Mouse (Mus musculus): ENCODE results near the gene Shroom3. TPM values are rescaled to one million over a fixed set of nuclear protein-coding genes. Genes with fewer than 3 reads are reported as not detected.

Gene Shroom3
- polyA plus RNA-seq, 1 experiment from 2014 or later, result 8.1 TPM

DNA sequence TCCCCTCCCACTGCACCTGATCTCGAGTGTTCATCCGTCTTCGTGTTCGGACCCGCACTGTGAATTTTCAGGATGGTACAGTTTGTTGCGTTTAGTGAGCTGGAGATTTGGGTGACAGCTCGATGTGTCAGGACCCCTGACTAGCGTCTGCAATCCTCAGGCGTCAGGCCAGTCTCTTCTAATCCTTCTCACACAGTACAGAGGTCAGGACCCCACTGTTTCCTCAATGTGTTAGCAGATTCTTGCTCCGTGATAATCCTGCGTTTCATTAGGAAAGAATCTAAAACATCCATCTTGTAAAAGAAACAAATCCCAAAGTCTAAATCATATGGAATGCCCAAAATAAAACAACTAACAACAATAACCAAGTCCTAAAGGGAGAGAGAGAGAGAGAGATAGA lies 18.5 kb downstream of the Shroom3 start:
- WGBS, result 52% methylated on average over 11 of the region's 11 CpGs
- H3K36me3 ChIP-seq, result no peaks in the 10 kb centered on the region
- no peak overlapping the region for H3K4me2 ChIP-seq (replicated peaks)
- no peak overlapping the region for H3K27ac ChIP-seq
- H3K27me3 ChIP-seq (replicated peaks), result no peaks in the 10 kb centered on the region
- no peak for ATAC-seq
- no peak overlapping the region for H3K9ac ChIP-seq
- no peak overlapping the region for H3K4me3 ChIP-seq (replicated peaks)
- H3K4me1 ChIP-seq (replicated peaks), result peaks cover 13% of the 10 kb centered on the region; the same call in 1 of the 2 replicates
- H3K9me3 ChIP-seq, result no peaks in the 10 kb centered on the region

DNA sequence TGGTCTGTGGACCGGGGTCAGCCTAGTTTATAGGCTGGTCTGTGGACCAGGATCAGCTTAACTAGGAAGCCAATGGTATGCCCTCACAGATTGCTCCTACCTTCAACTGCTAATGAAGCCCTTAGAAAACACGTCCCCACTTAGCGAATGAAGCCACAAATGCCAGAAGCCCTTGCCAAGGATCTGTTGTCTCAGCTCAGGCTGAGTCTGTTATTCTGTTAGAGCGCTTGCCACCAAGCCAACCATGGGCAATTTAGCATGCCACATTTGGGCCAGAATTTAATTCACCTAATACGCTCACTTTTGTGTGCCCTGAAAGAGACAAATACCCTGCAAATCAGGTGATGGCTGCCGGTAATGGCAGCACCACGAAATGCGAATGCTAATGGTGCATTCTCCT lies 20.4 kb downstream of the Shroom3 start:
- H3K27ac ChIP-seq, result no peak overlapping the region
- 86% methylated on average over 8 of the region's 8 CpGs for WGBS
- no peak for ATAC-seq

DNA sequence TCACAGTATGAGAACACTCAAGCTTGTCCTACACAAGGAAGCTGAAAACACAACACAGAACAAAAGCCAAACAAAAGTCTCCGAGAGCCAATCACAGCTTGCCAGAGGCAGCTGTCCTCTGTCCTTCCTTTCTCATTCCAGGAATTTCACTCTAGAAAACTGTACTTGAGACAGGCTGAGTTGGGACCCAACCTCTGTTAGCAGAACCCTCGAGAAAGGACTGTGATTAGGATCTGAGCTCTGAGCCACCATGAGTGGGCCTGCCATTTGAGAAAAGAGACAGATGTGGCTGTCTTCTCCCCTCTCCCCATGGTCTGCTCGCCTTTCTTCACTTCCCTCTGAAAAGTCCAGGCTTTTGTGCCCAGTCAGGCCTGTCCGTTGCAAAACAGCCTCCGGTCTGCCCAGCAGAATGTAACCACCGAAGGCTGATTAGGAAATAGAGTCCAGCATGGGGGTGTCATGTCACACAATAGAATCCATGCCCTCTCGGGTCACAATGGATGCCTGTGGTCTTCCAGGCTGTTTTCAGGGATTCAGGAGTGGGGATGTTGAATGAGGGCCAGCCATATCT lies 24.8 kb downstream of the Shroom3 start:
- H3K4me2 ChIP-seq (replicated peaks), result no peak overlapping the region
- 0 out of 2 replicates have a peak, but pooled peaks cover 2% of the 10 kb centered on the region for H3K4me1 ChIP-seq (replicated peaks)
- H3K9me3 ChIP-seq, result no peaks in the 10 kb centered on the region
- no peaks in the 10 kb centered on the region for H3K36me3 ChIP-seq
- ATAC-seq, result peak; percentile 59; the same call in 1 of the 2 replicates
- no peak overlapping the region for H3K9ac ChIP-seq
- peak overlapping the region; percentile 68 for H3K27ac ChIP-seq
- H3K27me3 ChIP-seq (replicated peaks), result no peaks in the 10 kb centered on the region
- 54% methylated on average over 7 of the region's 7 CpGs for WGBS
- no peak overlapping the region for H3K4me3 ChIP-seq (replicated peaks)

More for the DNA sequence above, 20.4 kb downstream of the Shroom3 start:
- Histone ChIP-seq H3K36me3 (no peaks in the 10 kb centered on the region), H3K4me1 (replicated peaks) (peaks cover 7% of the 10 kb centered on the region; the same call in 1 of the 2 replicates), H3K4me3 (replicated peaks) (no peak overlapping the region), H3K9ac (no peak overlapping the region), H3K4me2 (replicated peaks) (no peak overlapping the region), H3K27me3 (replicated peaks) (no peaks in the 10 kb centered on the region), H3K9me3 (no peaks in the 10 kb centered on the region)

DNA sequence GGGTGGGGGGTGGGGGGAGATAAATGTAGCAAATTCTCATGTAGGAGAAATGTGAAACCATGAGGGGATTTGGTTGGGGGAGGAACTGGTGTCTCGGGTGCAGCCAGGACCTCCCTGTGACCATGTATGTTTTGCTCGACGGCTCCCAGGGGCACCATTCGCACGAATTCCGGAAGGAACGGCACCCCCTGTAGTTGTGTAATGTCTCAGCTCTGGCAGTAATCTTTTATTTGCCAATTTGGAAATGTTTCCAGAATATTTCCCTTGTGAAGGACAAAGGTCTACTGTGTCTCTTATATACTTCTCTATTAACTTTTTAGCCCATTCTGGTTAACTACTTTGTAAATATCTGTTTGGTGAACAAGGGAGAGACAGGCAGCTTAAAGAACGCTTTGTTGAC lies 27.5 kb downstream of the Shroom3 start:
- H3K4me1 ChIP-seq (replicated peaks), result 0 out of 2 replicates have a peak, but pooled peaks cover 2% of the 10 kb centered on the region
- no peak for ATAC-seq
- H3K27me3 ChIP-seq (replicated peaks), result no peaks in the 10 kb centered on the region
- no peak overlapping the region for H3K9ac ChIP-seq
- H3K36me3 ChIP-seq, result no peaks in the 10 kb centered on the region
- no peak overlapping the region for H3K4me2 ChIP-seq (replicated peaks)
- no peak overlapping the region for H3K27ac ChIP-seq
- H3K9me3 ChIP-seq, result no peaks in the 10 kb centered on the region
- WGBS, result 75% methylated on average over 8 of the region's 8 CpGs
- H3K4me3 ChIP-seq (replicated peaks), result no peak overlapping the region

DNA sequence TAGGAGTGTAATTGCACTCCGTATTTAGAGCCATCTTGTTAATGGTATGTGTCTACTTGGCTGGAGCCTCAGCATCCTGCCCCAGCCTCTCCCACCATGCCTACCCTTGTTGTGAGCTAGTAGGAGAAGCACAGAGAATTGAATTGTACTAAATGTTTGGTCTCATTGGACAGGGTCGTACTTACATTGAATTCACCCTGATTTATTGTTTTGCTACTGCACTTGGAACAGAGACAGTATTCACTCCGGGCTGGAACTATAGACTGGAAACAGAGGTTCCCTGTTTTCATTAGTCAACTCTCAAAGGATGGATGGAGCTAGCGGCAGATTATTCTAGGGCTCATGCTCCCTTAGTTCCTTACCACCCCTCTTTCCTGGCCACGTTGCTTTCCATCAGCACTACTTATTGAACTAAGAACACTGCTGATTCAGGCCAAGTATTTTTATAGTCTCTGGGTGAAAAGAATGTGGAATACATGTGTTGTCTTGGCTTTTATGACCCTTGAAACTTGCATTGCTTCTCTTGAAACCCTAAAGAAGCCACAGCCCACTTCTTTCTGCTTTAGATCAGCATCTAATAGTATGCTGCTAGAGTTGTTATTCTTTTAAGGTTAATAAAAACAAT lies 28.5 kb downstream of the Shroom3 start:
- 0 out of 2 replicates have a peak, but pooled peaks cover 2% of the 10 kb centered on the region for H3K4me1 ChIP-seq (replicated peaks)
- no peak overlapping the region for H3K4me2 ChIP-seq (replicated peaks)
- no peak overlapping the region for H3K9ac ChIP-seq
- no peaks in the 10 kb centered on the region for H3K36me3 ChIP-seq
- ATAC-seq, result no peak
- no peaks in the 10 kb centered on the region for H3K9me3 ChIP-seq
- WGBS, result 59% methylated on average over 5 of the region's 5 CpGs
- H3K27me3 ChIP-seq (replicated peaks), result no peaks in the 10 kb centered on the region
- no peak overlapping the region for H3K27ac ChIP-seq
- H3K4me3 ChIP-seq (replicated peaks), result no peak overlapping the region

DNA sequence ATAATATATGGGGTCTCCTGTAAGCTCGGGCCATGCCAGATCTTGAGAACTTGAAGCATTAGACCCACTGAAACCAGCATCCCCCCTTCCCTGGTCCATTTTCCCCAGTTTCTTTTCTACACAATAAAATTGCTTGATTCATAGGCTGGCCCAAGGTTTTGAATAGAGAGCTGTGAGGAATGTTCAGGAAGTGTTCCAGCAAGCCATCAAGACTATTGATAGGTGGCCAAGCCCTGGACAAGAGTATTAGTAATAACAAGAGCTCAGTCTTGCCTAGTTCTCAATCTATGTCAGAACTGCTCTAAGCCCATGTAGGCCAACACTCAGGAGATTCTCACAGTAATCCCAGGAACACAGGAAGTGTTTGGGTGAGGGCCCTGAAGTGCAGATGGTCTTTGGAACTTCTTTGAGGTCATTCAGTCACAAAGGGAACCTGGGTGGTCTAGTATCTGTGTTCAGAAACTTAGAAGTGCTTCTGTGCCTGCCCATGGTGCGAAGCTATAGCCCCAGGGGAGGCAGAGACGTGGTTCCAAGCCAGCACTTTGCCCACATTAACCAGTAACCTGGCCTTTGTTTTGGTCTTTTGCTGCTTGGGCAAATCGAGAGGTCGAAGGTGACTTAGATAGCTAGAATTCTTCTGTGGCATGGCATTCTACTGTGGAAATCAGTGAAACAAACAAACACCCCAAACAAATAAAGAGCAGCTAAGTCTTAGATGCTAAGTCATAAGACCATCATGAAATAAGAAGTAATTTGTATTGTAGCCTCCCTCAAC lies 29.6 kb downstream of the Shroom3 start:
- H3K9ac ChIP-seq, result no peak overlapping the region
- H3K4me2 ChIP-seq (replicated peaks), result no peak overlapping the region
- no peak overlapping the region for H3K4me3 ChIP-seq (replicated peaks)
- H3K27me3 ChIP-seq (replicated peaks), result no peaks in the 10 kb centered on the region
- 0 out of 2 replicates have a peak, but pooled peaks cover 2% of the 10 kb centered on the region for H3K4me1 ChIP-seq (replicated peaks)
- no peak overlapping the region for H3K27ac ChIP-seq
- 78% methylated on average over 5 of the region's 5 CpGs for WGBS
- no peaks in the 10 kb centered on the region for H3K36me3 ChIP-seq
- ATAC-seq, result no peak
- no peaks in the 10 kb centered on the region for H3K9me3 ChIP-seq

DNA sequence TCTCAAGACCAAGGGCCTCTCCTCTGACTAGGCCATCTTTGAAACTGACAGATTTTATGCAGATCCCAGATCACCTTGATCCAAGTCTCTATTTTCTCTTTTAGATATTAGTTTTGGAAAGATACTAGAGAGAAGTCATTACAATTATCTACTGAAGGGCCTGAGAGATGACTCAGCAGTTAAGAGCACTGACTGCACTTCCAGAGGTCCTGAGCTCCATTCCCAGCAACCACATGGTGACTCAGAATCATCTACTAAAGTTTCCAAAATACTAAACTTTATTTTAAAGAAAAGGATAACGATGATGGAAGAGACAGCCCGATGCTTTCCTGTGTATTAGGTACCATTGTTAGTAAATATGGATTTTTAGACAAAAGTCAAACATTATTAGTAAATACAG lies 31.7 kb downstream of the Shroom3 start:
- no peak overlapping the region for H3K4me2 ChIP-seq (replicated peaks)
- no peaks in the 10 kb centered on the region for H3K4me1 ChIP-seq (replicated peaks)
- no peak overlapping the region for H3K27ac ChIP-seq
- WGBS, result 93% methylated on average over 2 of the region's 2 CpGs
- H3K27me3 ChIP-seq (replicated peaks), result no peaks in the 10 kb centered on the region
- H3K9me3 ChIP-seq, result no peaks in the 10 kb centered on the region
- no peak overlapping the region for H3K9ac ChIP-seq
- H3K36me3 ChIP-seq, result no peaks in the 10 kb centered on the region
- no peak for ATAC-seq
- H3K4me3 ChIP-seq (replicated peaks), result no peak overlapping the region

DNA sequence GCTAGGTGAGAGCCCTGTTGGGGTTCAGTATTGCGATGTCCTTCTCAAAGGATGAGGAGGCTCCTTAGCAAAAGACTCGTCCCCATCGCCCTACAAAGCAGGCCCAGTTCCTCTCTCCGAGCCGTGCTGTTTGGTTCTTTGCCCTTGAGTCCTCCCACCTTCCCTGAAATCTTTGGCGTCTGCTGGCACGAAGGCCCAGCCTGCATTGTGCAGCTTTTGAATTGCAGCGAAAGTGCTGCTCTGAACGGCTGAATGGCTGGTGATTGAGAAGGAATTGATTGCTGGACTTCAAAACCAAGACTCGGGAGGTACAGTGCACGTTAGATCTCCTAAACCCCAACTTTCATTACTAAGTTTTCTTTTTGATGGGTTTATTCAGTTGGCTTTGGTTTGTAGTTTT lies 32.1 kb downstream of the Shroom3 start:
- no peaks in the 10 kb centered on the region for H3K4me1 ChIP-seq (replicated peaks)
- no peak overlapping the region for H3K27ac ChIP-seq
- no peaks in the 10 kb centered on the region for H3K9me3 ChIP-seq
- H3K9ac ChIP-seq, result no peak overlapping the region
- no peak overlapping the region for H3K4me2 ChIP-seq (replicated peaks)
- H3K36me3 ChIP-seq, result no peaks in the 10 kb centered on the region
- no peaks in the 10 kb centered on the region for H3K27me3 ChIP-seq (replicated peaks)
- 73% methylated on average over 11 of the region's 11 CpGs for WGBS
- no peak for ATAC-seq
- H3K4me3 ChIP-seq (replicated peaks), result no peak overlapping the region

DNA sequence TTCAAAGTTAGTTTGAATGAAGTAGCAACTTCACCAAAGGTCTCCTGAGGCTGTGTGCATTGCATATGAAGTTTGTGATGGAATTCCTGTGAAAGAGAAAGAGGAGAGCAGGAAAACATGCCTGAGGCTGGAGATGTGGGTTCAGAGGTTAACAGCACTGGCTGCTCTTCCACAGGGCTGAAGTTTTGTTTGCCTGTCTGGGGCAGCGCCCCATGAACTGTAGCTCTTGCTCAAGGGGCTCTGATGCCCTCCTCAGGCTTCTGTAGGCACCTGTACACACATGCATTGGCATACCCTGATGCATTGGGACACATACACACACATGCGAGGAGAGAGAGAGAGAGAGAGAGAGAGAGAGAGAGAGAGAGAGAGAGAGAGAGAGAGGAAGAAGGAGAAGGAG lies 32.7 kb downstream of the Shroom3 start:
- H3K4me3 ChIP-seq (replicated peaks), result no peak overlapping the region
- H3K4me2 ChIP-seq (replicated peaks), result no peak overlapping the region
- no peak overlapping the region for H3K27ac ChIP-seq
- no peak overlapping the region for H3K9ac ChIP-seq
- no peaks in the 10 kb centered on the region for H3K4me1 ChIP-seq (replicated peaks)
- no peaks in the 10 kb centered on the region for H3K36me3 ChIP-seq
- WGBS, result 80% methylated on average over 2 of the region's 2 CpGs
- no peaks in the 10 kb centered on the region for H3K27me3 ChIP-seq (replicated peaks)
- H3K9me3 ChIP-seq, result no peaks in the 10 kb centered on the region
- ATAC-seq, result no peak

DNA sequence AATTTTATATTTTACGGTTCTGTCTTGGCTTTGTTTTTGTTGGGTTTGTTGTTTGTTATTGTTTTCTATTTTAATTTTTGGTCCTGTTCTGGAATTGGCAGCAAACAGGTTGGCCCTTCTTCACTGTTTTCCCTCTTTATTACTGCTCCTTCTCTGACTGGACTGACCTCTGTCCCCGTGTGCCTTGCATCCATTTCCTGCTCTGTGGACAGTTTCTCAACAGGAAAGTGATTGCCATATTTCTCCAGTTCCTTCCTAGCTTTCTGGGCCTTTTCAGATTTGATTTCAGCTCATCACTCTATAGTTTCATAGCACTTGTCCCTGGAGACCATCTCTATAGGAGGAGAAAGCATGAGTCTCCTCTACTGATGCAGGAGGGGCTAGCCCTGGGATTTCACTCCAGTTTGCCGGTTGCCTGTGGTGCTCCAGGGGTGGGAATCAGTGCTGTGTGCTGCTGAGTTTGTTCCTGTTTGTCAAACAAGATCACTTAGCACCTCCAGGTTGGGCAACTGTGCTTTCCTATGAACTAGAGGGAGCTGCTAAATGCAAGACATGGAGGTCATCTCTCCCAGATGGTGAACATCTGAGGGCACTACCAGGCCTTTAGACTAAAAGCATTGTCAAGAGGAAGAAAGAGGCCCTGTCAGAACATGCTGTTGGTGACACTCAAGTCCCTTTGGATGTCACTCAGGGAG lies 34.6 kb downstream of the Shroom3 start:
- H3K27me3 ChIP-seq (replicated peaks), result no peaks in the 10 kb centered on the region

DNA sequence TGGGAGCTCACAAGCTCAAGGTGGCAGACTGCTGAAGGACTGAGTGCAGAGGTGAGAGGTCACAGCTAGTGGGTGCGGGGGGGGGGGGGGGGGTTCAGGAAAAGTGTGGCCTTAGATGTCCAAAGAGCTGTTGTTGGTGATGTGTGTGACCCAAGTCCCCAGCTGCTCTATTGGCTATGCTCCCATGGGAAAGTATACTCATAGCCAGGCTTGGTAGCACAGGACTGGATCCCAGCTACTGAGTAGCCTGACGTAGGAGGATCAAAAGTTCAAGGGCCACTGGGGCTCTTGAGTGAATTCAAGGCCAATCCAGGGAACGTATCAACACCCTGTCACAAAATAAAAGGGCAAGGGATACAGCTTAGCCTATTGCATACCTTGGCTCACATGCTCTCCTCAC lies 35.6 kb downstream of the Shroom3 start:
- H3K36me3 ChIP-seq, result no peaks in the 10 kb centered on the region
- H3K9ac ChIP-seq, result no peak overlapping the region
- no peak overlapping the region for H3K27ac ChIP-seq
- H3K9me3 ChIP-seq, result no peaks in the 10 kb centered on the region
- no peak overlapping the region for H3K4me3 ChIP-seq (replicated peaks)
- no peaks in the 10 kb centered on the region for H3K27me3 ChIP-seq (replicated peaks)
- 80% methylated on average over 3 of the region's 3 CpGs for WGBS
- ATAC-seq, result no peak
- H3K4me2 ChIP-seq (replicated peaks), result no peak overlapping the region
- H3K4me1 ChIP-seq (replicated peaks), result no peaks in the 10 kb centered on the region

More for the DNA sequence above, 34.6 kb downstream of the Shroom3 start:
- Histone ChIP-seq H3K36me3 (no peaks in the 10 kb centered on the region), H3K4me3 (replicated peaks) (no peak overlapping the region), H3K4me1 (replicated peaks) (no peaks in the 10 kb centered on the region), H3K9me3 (no peaks in the 10 kb centered on the region), H3K27ac (no peak overlapping the region), H3K4me2 (replicated peaks) (no peak overlapping the region), H3K9ac (no peak overlapping the region)
- no peak for ATAC-seq
- WGBS, result 64% methylated on average over 3 of the region's 3 CpGs

DNA sequence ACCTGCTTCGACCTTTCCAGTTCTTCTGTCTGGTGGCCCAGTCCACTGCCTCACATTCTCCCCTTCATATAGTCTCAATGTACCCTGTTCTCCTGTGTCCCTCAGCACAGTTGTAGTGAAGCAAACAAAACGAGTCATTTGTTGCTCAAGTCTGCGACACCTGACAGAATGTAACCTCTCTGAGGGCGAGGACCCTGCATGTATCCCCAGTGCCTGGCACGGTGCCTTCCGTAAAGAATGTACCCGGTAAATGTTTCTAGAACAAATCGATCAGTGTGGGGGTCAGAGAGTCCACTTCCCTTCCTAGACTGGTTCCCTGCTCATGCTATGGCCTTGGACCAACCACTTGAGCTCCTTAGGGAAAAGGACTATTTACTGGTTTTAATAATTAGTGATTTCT lies 38.4 kb downstream of the Shroom3 start:
- no peaks in the 10 kb centered on the region for H3K27me3 ChIP-seq (replicated peaks)
- no peak overlapping the region for H3K27ac ChIP-seq
- H3K4me1 ChIP-seq (replicated peaks), result no peaks in the 10 kb centered on the region
- H3K9ac ChIP-seq, result no peak overlapping the region
- H3K4me3 ChIP-seq (replicated peaks), result no peak overlapping the region
- 86% methylated on average over 8 of the region's 8 CpGs for WGBS
- no peak overlapping the region for H3K4me2 ChIP-seq (replicated peaks)
- H3K9me3 ChIP-seq, result no peaks in the 10 kb centered on the region
- ATAC-seq, result no peak
- no peaks in the 10 kb centered on the region for H3K36me3 ChIP-seq
